In the genomic region with DNA sequence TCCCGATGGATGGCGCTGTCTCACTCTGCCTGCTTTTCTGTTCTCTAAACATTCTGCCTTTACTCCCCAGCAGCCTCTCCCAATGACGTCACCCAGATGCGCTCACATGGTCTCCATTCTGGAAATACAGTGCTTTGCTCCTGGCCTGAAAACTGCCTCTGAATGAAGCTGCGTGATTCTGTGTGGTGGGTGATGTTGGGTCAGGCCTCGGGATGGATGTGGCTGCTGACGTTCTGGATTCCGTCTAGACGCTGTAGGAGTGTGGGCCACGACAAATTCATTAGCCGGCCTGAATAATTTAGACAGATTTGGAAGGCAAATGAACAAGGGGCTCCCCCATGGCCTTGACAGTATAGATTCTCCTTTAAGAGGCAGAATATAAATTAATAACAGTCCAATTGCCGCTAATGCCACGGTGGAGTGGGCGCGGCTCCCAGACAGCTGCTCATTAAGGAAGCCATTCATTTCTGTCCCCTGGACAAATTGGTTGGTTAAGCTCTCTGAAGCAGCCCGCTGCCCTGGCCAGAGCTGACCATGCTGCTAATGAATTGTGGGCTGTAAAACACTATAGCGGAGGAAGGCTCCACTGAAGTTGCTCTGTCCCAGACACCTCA, we compare ENCODE assay signal across 9 mouse cellular contexts.
DNase-seq lines count a peak whose midpoint lies in the region; ATAC-seq lines count a peak whose summit lies in the region.
"Had no signal": no experiment of that assay in that cellular context is flagged by ENCODE, and none has a peak within 500 bp of the region (broad histone marks: within the 10 kb centered on the region; RNA-seq: fewer than 3 reads in every experiment).

No protein-coding gene starts in this region.

- ATAC-seq in kidney, embryonic 15.5 days (replicated peaks; ENCODE audit: low FRiP score) = 0 out of 2 replicates have a peak, but pooled peaks have one; percentile 15
- ATAC-seq in hindbrain, embryonic 11.5 days (ENCODE audit: low FRiP score) = peak; percentile 90
- no peak for ATAC-seq in limb, embryonic 12.5 days (ENCODE audit: insufficient number of reproducible peaks, insufficient read depth, low FRiP score, low TSS enrichment, low read depth)
- no peak for ATAC-seq in megakaryocyte progenitor cell, adult 5-6 weeks (replicated peaks; ENCODE audit: poor library complexity)

- no peaks in the 10 kb centered on the region for H3K36me3 ChIP-seq in kidney, embryonic 15.5 days
- no peaks in the 10 kb centered on the region for H3K36me3 ChIP-seq in hindbrain, embryonic 11.5 days (ENCODE audit: control insufficient read depth, insufficient read depth, low read length)
- H3K36me3 ChIP-seq in limb, embryonic 12.5 days = no peaks in the 10 kb centered on the region

- H3K27me3 ChIP-seq in kidney, embryonic 15.5 days = peaks cover 35% of the 10 kb centered on the region
- no peaks in the 10 kb centered on the region for H3K27me3 ChIP-seq in hindbrain, embryonic 11.5 days (ENCODE audit: control insufficient read depth, insufficient read depth, low read length)
- H3K27me3 ChIP-seq in limb, embryonic 12.5 days = peaks cover 58% of the 10 kb centered on the region

- peaks cover 6% of the 10 kb centered on the region; the same call in 1 of the 2 replicates for H3K4me1 ChIP-seq in kidney, embryonic 15.5 days
- H3K4me1 ChIP-seq in hindbrain, embryonic 11.5 days (replicated peaks; ENCODE audit: control insufficient read depth, insufficient read depth, low read length) = peaks cover 8% of the 10 kb centered on the region
- peaks cover 31% of the 10 kb centered on the region for H3K4me1 ChIP-seq in limb, embryonic 12.5 days (replicated peaks)

- no peaks in the 10 kb centered on the region for H3K9me3 ChIP-seq in kidney, embryonic 15.5 days (replicated peaks)
- H3K9me3 ChIP-seq in hindbrain, embryonic 11.5 days (ENCODE audit: control insufficient read depth, low read length) = no peaks in the 10 kb centered on the region
- H3K9me3 ChIP-seq in limb, embryonic 12.5 days = no peaks in the 10 kb centered on the region

- H3K4me3 ChIP-seq in kidney, embryonic 15.5 days (replicated peaks) = no peak overlapping the region
- no peak overlapping the region for H3K4me3 ChIP-seq in hindbrain, embryonic 11.5 days (ENCODE audit: low read depth, low read length)
- no peak overlapping the region for H3K4me3 ChIP-seq in limb, embryonic 12.5 days (replicated peaks)

- no peak for DNase-seq in kidney, postnatal 10 days
- DNase-seq in hindbrain, embryonic 11.5 days (ENCODE audit: low spot score) = peak; percentile 64
- peak; percentile 18 to 33 for DNase-seq in right cerebral cortex, adult 2 months (ENCODE audit: low spot score in 2 of 2)
- DNase-seq in gastrocnemius, postnatal 36 days = no peak
- DNase-seq in adrenal gland, adult (ENCODE audit: inconsistent age in 2 of 2, low spot score in 1 of 2) = no peak

- H3K9ac ChIP-seq in kidney, embryonic 15.5 days = no peak overlapping the region
- H3K9ac ChIP-seq in hindbrain, embryonic 11.5 days (ENCODE audit: low read depth, low read length) = no peak overlapping the region
- H3K9ac ChIP-seq in limb, embryonic 12.5 days (replicated peaks) = no peak overlapping the region

- 14% methylated on average over 17 of the region's 17 CpGs for WGBS in kidney, embryonic 15.5 days
- 35% methylated on average over 17 of the region's 17 CpGs for WGBS in hindbrain, embryonic 11.5 days
- WGBS in limb, embryonic 12.5 days = 11% methylated on average over 17 of the region's 17 CpGs

- no peak overlapping the region for H3K27ac ChIP-seq in kidney, embryonic 15.5 days
- peak overlapping the region; percentile 56 for H3K27ac ChIP-seq in hindbrain, embryonic 11.5 days (ENCODE audit: low read depth, low read length)
- no peak overlapping the region for H3K27ac ChIP-seq in limb, embryonic 12.5 days

- H3K4me2 ChIP-seq in kidney, embryonic 15.5 days = 0 out of 2 replicates have a peak overlapping the region, but pooled peaks have one; percentile 0
- H3K4me2 ChIP-seq in hindbrain, embryonic 11.5 days (replicated peaks; ENCODE audit: low read depth, low read length) = no peak overlapping the region; the same call in none of the 2 replicates
- peak overlapping the region; percentile 17 for H3K4me2 ChIP-seq in limb, embryonic 12.5 days
- H3K4me2 ChIP-seq: liver, embryonic 11.5 days had no signal

- intact Hi-C loops in gastrocnemius, postnatal 36 days (cut with DNase I) = no loop called here

Comparison
In these comparisons a context has a peak if more than half of its experiments do, and no peak if none do; other contexts are left out.
1. ATAC-seq: peak in kidney, embryonic 15.5 days (single experiment) and hindbrain, embryonic 11.5 days (single experiment); none in limb, embryonic 12.5 days (single experiment) and megakaryocyte progenitor cell, adult 5-6 weeks (single experiment).
2. DNase-seq: peak in hindbrain, embryonic 11.5 days (single experiment) and right cerebral cortex, adult 2 months (2 of 2); none in kidney, postnatal 10 days (single experiment), gastrocnemius, postnatal 36 days (0 of 2) and adrenal gland, adult (0 of 2).